Mouse (Mus musculus) ES-E14 (cell line): ENCODE results near the gene Armt1. TPM values are rescaled to one million over a fixed set of nuclear protein-coding genes. Genes with fewer than 3 reads are reported as not detected.

ENCODE experiments used
- DNase-seq: peaks from one replicate; pipeline ENCODE4 v3.0.0-alpha.2; 2013; ENCODE audit warnings: low read depth, low spot score
- H3K27ac ChIP-seq: 2 replicates; pipeline ENCODE4 v1.5.1; 2012; ENCODE audit warnings: low read depth, mild to moderate bottlenecking, low read length, moderate library complexity, mixed read lengths; ENCODE audit not compliant: poor library complexity, insufficient read depth, severe bottlenecking
- H3K36me3 ChIP-seq: 2 replicates; pipeline ENCODE4 v1.6.1; 2012; ENCODE audit warnings: mild to moderate bottlenecking, low read length, moderate library complexity, mixed read lengths; ENCODE audit not compliant: control insufficient read depth, poor library complexity, insufficient read depth, severe bottlenecking
- H3K4me1 ChIP-seq, 2 experiments: fragments of 150-350 bp in 1 of 2; sonication (generic) in 1 of 2; 2 replicates each; pipeline ENCODE4 v1.6.1; 2012; ENCODE audit warnings: low read length in 2 of 2, mild to moderate bottlenecking in 1 of 2, mixed read lengths in 1 of 2; ENCODE audit not compliant: control insufficient read depth in 2 of 2, insufficient read depth in 2 of 2, poor library complexity in 1 of 2
- H3K4me3 ChIP-seq, 2 experiments: fragments of 150-350 bp in 1 of 2; sonication (generic) in 1 of 2; 2 replicates each; pipeline ENCODE4 v1.5.1; 2012; ENCODE audit warnings: low read length in 2 of 2, low read depth in 1 of 2, mild to moderate bottlenecking in 1 of 2, mixed read lengths in 1 of 2; ENCODE audit not compliant: insufficient read depth in 1 of 2, poor library complexity in 1 of 2, severe bottlenecking in 1 of 2
- H3K9ac ChIP-seq: 2 replicates; pipeline ENCODE4 v1.6.1; 2012; ENCODE audit warnings: low read depth, mild to moderate bottlenecking, low read length, mixed read lengths; ENCODE audit not compliant: poor library complexity, insufficient read depth, severe bottlenecking
- H3K9me3 ChIP-seq: fragments of 150-350 bp; sonication (generic); 2 replicates; pipeline ENCODE4 v1.6.1; 2012; ENCODE audit warnings: low read depth, mild to moderate bottlenecking, low read length; ENCODE audit not compliant: control insufficient read depth, insufficient read depth
- CHD2 ChIP-seq: IDR thresholded peaks from 2 replicates; pipeline ENCODE4 v1.6.1; 2014; ENCODE audit warnings: mild to moderate bottlenecking, low read depth, low read length, inconsistent platforms
- HCFC1 ChIP-seq: IDR thresholded peaks from 2 replicates; pipeline ENCODE4 v1.6.1; 2012; ENCODE audit warnings: low read length, inconsistent platforms, borderline replicate concordance; ENCODE audit not compliant: insufficient read depth
- MAFK ChIP-seq: IDR thresholded peaks from 2 replicates; pipeline ENCODE4 v1.6.1; 2014; ENCODE audit warnings: mild to moderate bottlenecking, low read depth, low read length, inconsistent platforms; ENCODE audit not compliant: insufficient read depth
- ZC3H11A ChIP-seq: IDR thresholded peaks from 2 replicates; pipeline ENCODE4 v1.6.1; 2012; ENCODE audit warnings: low read depth, mild to moderate bottlenecking, inconsistent platforms, low read length, borderline replicate concordance
- ZNF384 ChIP-seq: IDR thresholded peaks from 2 replicates; pipeline ENCODE4 v1.6.1; 2012; ENCODE audit warnings: low read depth, low read length, inconsistent platforms
- in situ Hi-C, 2 experiments: fragments of 600-800 bp; cut with MboI; formaldehyde crosslinking; loops; one replicate each; pipeline ENCODE4 v1.15.1; 2025; ENCODE audit warnings: low sequenced_read_pairs in 2 of 2, inconsistent platforms in 1 of 2; ENCODE audit not compliant: unreplicated experiment in 2 of 2
- total RNA-seq: library from RNA; depleted of rRNA; stranded (reverse); fragments of 300-350 nt; gene quantifications from 2 replicates; pipeline ENCODE4 v1.2.3, GENCODE M21; 2012; rRNA removed

Armt1 gene
- total RNA-seq: 17.6 and 19.0 TPM in 2 replicates

GRCm38 (mm10) chr10:4432123-4432931 lies at the start of gene Armt1, which contains the start of gene Rmnd1:
Gene Armt1, plus strand, starts transcription at chr10:4432467.
Gene Rmnd1, minus strand, starts transcription at chr10:4432388.
- peak within 1 kb of the TSS; percentile 78 to 93 for H3K4me3 ChIP-seq
- H3K4me1 ChIP-seq: peaks cover 13 to 16% of the 10 kb centered on the region in 2 experiments
- H3K27ac ChIP-seq: peak within 1 kb of the TSS; percentile 82
- peak; percentile 85 for DNase-seq
- no peaks in the 10 kb centered on the region for H3K9me3 ChIP-seq
- TF ChIP-seq ZNF384 (peak; percentile 100), MAFK (peak; percentile 85), HCFC1 (peak; percentile 86), CHD2 (no peak), ZC3H11A (no peak)
- H3K36me3 ChIP-seq: peaks cover 5% of the 10 kb centered on the region
- H3K9ac ChIP-seq: peak within 1 kb of the TSS; percentile 91
- in situ Hi-C loops: no loop called here

GRCm38 (mm10) chr10:4384244-4384643 lies 48.0 kb upstream of the Armt1 start:
- Histone ChIP-seq H3K9ac (no peak overlapping the region), H3K27ac (no peak overlapping the region), H3K9me3 (no peaks in the 10 kb centered on the region), H3K36me3 (peaks cover 4% of the 10 kb centered on the region; the same call in 1 of the 2 replicates), H3K4me1 (peaks cover 2 to 14% of the 10 kb centered on the region in 2 experiments), H3K4me3 (no peak overlapping the region)
- no peak for DNase-seq
- in situ Hi-C loops: no loop called here
- TF ChIP-seq ZNF384 (no peak), CHD2 (no peak), ZC3H11A (no peak), MAFK (no peak), HCFC1 (no peak)

- TF ChIP-seq CHD2 (peak; percentile 91), ZNF384 (no peak), HCFC1 (peak; percentile 51; the same call in 1 of the 2 replicates), MAFK (no peak)
- peak; percentile 86 for DNase-seq
- no peaks in the 10 kb centered on the region for H3K9me3 ChIP-seq
- peak overlapping the region; percentile 100 for H3K9ac ChIP-seq
- H3K4me3 ChIP-seq: peak overlapping the region; percentile 78 to 100
- H3K4me1 ChIP-seq: peaks cover 2 to 21% of the 10 kb centered on the region in 2 experiments
- H3K27ac ChIP-seq: peak overlapping the region; percentile 100
- peaks cover 11% of the 10 kb centered on the region; the same call in 1 of the 2 replicates for H3K36me3 ChIP-seq
- in situ Hi-C loops: no loop called here
Measured at GRCm38 (mm10) chr10:4386609-4387591, 45.4 kb upstream of the Armt1 start.

- H3K9me3 ChIP-seq: no peaks in the 10 kb centered on the region
- H3K4me1 ChIP-seq: peaks cover 2 to 21% of the 10 kb centered on the region in 2 experiments
- TF ChIP-seq HCFC1 (no peak), ZC3H11A (no peak), ZNF384 (no peak)
- peaks cover 13% of the 10 kb centered on the region; the same call in 1 of the 2 replicates for H3K36me3 ChIP-seq
- peak within 1 kb of the TSS; percentile 78 to 100 for H3K4me3 ChIP-seq
- peak within 1 kb of the TSS; percentile 100 for H3K9ac ChIP-seq
- no peak for DNase-seq
- H3K27ac ChIP-seq: peak within 1 kb of the TSS; percentile 100
- in situ Hi-C loops: no loop called here
Measured at GRCm38 (mm10) chr10:4387701-4388383, 44.4 kb upstream of the Armt1 start, which contains the start of gene Zbtb2. Gene Zbtb2, minus strand, starts transcription at chr10:4388108.
